Mouse (Mus musculus): ENCODE results near the gene Mllt11.

Gene Mllt11

GRCm38 (mm10) chr3:95173256-95173949, 58.6 kb downstream of the Mllt11 start:
- peak; percentile 45 for DNase-seq (ENCODE audit: low read depth, low spot score)

DNA sequence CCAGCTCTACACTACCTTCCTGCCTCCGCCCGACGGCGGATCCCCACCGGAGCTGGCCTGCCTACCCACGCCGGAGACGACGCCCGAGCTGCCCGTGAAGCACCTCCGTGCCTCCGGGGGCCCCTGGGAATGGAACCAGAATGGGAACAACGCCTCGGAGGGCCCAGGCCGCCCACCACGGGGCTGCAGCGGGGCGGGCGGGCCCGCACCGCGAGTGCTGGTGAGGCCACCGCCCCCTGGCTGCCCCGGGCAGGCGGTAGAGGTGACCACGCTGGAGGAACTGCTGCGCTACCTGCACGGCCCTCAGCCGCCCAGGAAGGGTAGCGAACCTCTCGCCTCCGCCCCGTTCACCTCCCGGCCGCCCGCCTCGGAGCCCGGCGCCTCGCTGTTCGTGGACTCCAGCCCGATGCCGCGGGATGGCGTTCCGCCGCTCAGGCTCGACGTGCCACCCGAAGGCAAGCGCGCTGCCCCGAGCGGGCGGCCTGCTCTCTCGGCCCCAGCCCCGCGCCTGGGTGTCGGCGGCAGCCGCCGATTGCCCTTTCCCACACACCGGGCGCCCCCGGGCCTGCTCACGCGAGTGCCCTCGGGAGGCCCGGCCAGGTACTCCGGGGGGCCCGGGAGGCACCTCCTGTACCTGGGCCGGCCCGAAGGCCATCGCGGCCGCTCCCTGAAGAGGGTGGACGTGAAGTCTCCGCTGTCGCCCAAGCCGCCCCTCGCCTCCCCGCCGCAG, 59.3 kb downstream of the Mllt11 start:
- DNase-seq (ENCODE audit: low read depth, low spot score) = peak; percentile 21

DNA sequence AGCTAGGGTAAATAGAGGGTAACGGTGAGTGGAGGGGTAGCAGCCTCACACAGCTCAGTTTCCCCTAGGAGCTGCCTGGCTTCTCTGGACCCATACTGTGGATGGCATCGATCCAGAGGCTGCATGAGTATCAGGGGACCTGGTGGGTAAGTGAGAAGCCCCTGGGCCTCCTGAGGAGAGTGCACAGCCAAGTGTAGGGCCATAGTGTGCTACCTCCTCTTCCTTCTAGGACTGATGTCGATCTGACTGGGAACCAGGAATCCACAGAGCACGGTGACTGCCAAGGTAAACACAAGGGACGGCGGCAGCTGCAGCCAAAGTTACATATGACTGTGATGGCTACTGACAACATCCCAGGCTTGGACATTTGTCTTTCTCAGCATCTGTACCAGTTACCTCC, 60.9 kb downstream of the Mllt11 start:
- DNase-seq (ENCODE audit: low read depth, low spot score) = no peak

GRCm38 (mm10) chr3:95169996-95170395, 62.0 kb downstream of the Mllt11 start:
- DNase-seq (ENCODE audit: low read depth, low spot score) = no peak

Data from R1 (cell line).